Mouse (Mus musculus) midbrain, postnatal 0 days (tissue): ENCODE data around the gene Urgcp. TPM values are rescaled to one million over a fixed set of nuclear protein-coding genes. Genes with fewer than 3 reads are reported as not detected.
A peak's percentile ranks its signal among the peaks of the same experiment; 100 is the strongest.

Experiments used
- ATAC-seq: fragments of 200-750 bp; cut with Nextera tagmentation; 2 replicates; pipeline ENCODE4 v1.8.0; 2017; ENCODE audit warnings: moderate number of reproducible peaks, mild to moderate bottlenecking, moderate TSS enrichment, moderate library complexity; ENCODE audit not compliant: low FRiP score
- DNase-seq: peaks from one replicate; pipeline ENCODE4 v3.0.0-alpha.2; 2015; ENCODE audit warnings: low spot score
- H3K27ac ChIP-seq: fragments of 300-500 bp; sonication (generic); 2 replicates; pipeline ENCODE4 v1.5.1; 2014; ENCODE audit warnings: low read depth, mild to moderate bottlenecking, low read length, mixed read lengths
- H3K27me3 ChIP-seq: fragments of 300-500 bp; sonication (generic); 2 replicates; pipeline ENCODE4 v1.6.1; 2014; ENCODE audit warnings: low read length, control low read depth, mixed read lengths; ENCODE audit not compliant: insufficient read depth
- H3K36me3 ChIP-seq: fragments of 300-500 bp; sonication (generic); 2 replicates; pipeline ENCODE4 v1.6.1; 2014; ENCODE audit warnings: low read length, control low read depth, mixed read lengths; ENCODE audit not compliant: insufficient read depth
- H3K4me1 ChIP-seq: fragments of 300-500 bp; sonication (generic); 2 replicates; pipeline ENCODE4 v1.6.1; 2014; ENCODE audit warnings: mild to moderate bottlenecking, control low read depth, antibody characterized with exemption, low read length, mixed read lengths; ENCODE audit not compliant: insufficient read depth
- H3K4me2 ChIP-seq: fragments of 300-500 bp; sonication (generic); 2 replicates; pipeline ENCODE4 v1.6.1; 2014; ENCODE audit warnings: low read depth, mild to moderate bottlenecking, low read length, mixed read lengths; ENCODE audit not compliant: poor library complexity, severe bottlenecking
- H3K4me3 ChIP-seq: fragments of 300-500 bp; sonication (generic); 2 replicates; pipeline ENCODE4 v1.5.1; 2014; ENCODE audit warnings: low read depth, mild to moderate bottlenecking, low read length, moderate library complexity
- H3K9ac ChIP-seq: fragments of 300-500 bp; sonication (generic); replicated peaks from 2 replicates; pipeline ENCODE4 v1.6.1; 2014; ENCODE audit warnings: mild to moderate bottlenecking, low read length, moderate library complexity, mixed read lengths; ENCODE audit not compliant: poor library complexity, severe bottlenecking
- H3K9me3 ChIP-seq: fragments of 300-500 bp; sonication (generic); 2 replicates; pipeline ENCODE4 v1.6.1; 2016; ENCODE audit warnings: low read length, control low read depth
- CTCF ChIP-seq: IDR thresholded peaks from 2 replicates; pipeline ENCODE4 v1.5.1; 2016; ENCODE audit warnings: antibody characterized with exemption, mild to moderate bottlenecking
- WGBS: fragments of 180-500 bp; shearing (Covaris S2); extraction: QIAGEN DNeasy Blood & Tissue Kit; methylation state at CpG from one replicate; pipeline ENCODE4 v1.1.7; 2014; 5-methylcytosine and 5-hydroxymethylcytosine counted together
- polyA plus RNA-seq: library from polyadenylated mRNA; unstranded; fragments of >200 nt; fragmentation: Nextera tagmentation; extraction: Ambion mirVana; gene quantifications from 2 replicates; pipeline ENCODE4 v1.2.1, GENCODE M21; 2015
- total RNA-seq: library from RNA; depleted of rRNA; stranded (reverse); fragments of >200 nt; gene quantifications from 2 replicates; pipeline ENCODE4 v1.2.3, GENCODE M21; 2014

Gene Urgcp
- total and polyA plus RNA-seq, 2 experiments from 2014 or later, result 34.2 to 53.9 TPM

DNA sequence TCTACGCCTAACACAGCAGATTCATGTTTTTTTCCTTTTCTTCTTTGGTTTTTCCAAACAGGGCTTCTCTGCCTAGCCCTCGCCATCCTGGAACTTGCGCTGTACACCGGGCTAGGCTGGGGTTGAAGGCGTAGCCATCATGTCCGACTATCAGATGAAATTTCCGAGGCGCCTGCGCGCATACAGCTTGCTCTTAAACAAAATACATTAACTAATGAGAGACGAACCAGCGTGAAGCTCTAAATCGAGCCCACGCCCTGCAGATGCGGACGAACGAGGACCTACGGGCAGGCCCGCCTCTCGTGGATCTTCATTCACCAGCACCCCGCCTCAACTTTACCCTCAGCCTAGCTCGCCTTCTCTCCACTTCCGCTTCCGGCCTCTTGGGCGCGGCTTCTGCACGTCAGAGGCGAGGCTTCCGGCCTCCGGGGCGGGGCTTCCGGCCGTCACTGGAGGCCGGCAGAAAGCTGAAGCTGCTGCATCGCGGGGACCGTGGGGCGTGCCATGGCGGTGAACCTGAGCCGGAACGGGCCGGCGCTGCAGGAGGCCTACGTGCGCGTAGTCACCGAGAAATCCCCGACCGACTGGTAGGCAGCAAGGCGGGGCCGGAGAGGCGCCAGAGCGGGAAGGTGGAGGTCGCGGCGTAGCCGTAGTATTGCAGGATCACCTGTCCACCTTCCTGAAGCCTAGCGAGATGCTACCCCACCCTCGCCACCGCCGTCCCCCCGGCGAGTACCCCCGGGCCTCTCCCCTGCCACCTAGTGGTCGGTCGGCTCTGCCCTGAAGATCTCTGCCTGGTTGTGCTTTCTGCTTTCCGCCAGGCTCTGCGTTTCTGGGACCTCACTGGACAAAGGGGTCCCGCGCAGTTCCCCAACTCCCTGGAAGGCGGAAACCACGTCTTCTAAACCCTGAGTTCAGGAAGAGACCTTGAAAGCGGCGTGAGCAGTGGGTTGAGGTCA, 26.2 kb upstream of the Urgcp start, which contains the start of gene Dbnl:
TSS of gene Dbnl (plus strand) at position 433 of the 959 bp plus-strand sequence.
- no peaks in the 10 kb centered on the region for H3K9me3 ChIP-seq
- H3K4me2 ChIP-seq, result peak within 1 kb of the TSS; percentile 55
- H3K4me1 ChIP-seq, result peaks cover 14% of the 10 kb centered on the region; the same call in 1 of the 2 replicates
- TF ChIP-seq CTCF, result peak; percentile 77
- ATAC-seq (peak; percentile 94), DNase-seq (peak; percentile 95)
- peak within 1 kb of the TSS; percentile 78 for H3K9ac ChIP-seq
- H3K27me3 ChIP-seq, result no peaks in the 10 kb centered on the region
- peak within 1 kb of the TSS; percentile 88 for H3K27ac ChIP-seq
- peak within 1 kb of the TSS; percentile 61 for H3K4me3 ChIP-seq
- under 1% methylated on average over 74 of the region's 74 CpGs for WGBS
- peaks cover 15% of the 10 kb centered on the region for H3K36me3 ChIP-seq

DNA sequence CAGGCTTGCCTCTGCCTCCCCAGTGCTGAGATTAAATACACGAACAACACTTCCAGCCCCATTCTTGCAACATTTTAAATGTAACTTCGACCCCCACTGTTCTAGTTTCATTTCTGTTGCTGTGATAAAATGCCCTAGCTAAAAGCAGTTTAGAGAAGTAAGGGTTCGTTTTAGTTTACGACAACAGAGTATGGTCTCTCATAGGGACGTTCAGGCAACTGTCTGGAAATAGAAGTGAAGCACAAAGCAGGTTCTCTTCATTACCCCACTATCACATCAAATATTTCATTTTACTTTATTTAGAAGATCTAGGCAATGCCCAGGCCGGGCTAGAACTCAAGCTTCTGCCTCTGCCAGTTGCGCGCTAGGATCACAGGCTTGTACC, 25.5 kb upstream of the Urgcp start:
- Histone ChIP-seq H3K4me2 (peak overlapping the region; percentile 55), H3K27me3 (no peaks in the 10 kb centered on the region), H3K27ac (peak overlapping the region; percentile 88), H3K4me3 (peak overlapping the region; percentile 61), H3K9me3 (no peaks in the 10 kb centered on the region), H3K36me3 (peaks cover 11% of the 10 kb centered on the region; the same call in 1 of the 2 replicates), H3K4me1 (peaks cover 14% of the 10 kb centered on the region; the same call in 1 of the 2 replicates), H3K9ac (peak overlapping the region; percentile 78)
- ATAC-seq (no peak), DNase-seq (no peak)
- WGBS, result 38% methylated on average over 8 of the region's 8 CpGs
- TF ChIP-seq CTCF, result no peak

DNA sequence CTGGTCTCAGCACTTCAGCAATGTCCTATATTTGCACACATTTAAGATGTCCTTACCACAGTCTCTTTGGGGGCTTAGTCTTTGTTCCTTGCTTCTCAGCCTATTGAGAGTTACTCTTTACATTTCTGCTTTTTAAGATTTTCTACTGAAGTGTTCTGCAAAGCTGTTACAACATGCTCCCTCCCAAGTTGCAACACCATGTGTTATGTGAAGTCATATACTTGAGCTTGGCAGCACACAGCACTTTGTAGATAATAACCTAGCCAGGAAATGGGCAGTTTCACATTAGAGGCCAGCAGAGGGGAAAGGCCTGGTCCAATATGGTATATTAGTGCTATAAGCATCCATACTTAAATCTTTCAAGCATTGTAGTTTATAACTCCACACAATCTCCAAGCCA, 23.6 kb upstream of the Urgcp start:
- Histone ChIP-seq H3K27ac (no peak overlapping the region), H3K27me3 (no peaks in the 10 kb centered on the region), H3K36me3 (peaks cover 9% of the 10 kb centered on the region), H3K4me3 (no peak overlapping the region), H3K4me2 (no peak overlapping the region), H3K9ac (no peak overlapping the region), H3K9me3 (no peaks in the 10 kb centered on the region), H3K4me1 (peaks cover 14% of the 10 kb centered on the region; the same call in 1 of the 2 replicates)
- TF ChIP-seq CTCF, result no peak
- no peak for DNase-seq
- no peak for ATAC-seq

DNA sequence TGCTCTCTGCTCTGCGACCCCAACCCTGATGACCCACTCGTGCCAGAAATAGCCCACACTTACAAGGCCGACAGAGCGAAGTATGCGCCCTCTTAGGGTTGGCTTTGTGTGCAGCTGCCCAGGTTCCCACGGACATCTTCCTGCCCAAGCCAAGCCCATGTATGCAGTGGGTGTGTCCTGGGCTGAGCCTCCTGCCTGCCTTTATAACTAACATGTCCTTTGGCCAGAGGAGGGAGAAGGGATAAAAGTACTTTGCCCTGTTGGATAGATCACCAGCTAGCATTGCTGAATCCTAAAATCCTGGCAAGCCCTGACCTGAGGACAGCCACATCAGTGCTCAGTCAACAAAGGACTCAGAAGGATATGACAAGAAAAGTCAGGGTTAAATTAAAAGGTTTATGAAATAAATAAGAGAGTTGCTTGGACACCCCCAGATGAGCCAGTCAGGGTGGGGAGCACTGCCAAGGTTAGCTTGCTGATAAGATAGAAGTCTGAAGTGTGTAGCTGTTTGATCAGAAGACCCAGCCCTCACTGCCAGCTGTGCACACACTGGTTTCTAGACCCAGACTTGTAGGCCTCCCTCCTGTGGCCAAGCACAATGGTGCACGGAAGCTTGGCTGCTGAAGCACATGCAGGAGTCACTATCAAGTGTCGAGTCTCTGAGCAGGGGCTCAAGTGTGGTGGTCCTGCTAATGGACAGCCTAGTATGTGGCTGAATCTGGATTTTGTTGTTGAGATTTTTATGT, 20.2 kb upstream of the Urgcp start:
- ATAC-seq (no peak), DNase-seq (no peak)
- H3K4me3 ChIP-seq, result no peak overlapping the region
- H3K4me1 ChIP-seq, result 0 out of 2 replicates have a peak, but pooled peaks cover 1% of the 10 kb centered on the region
- TF ChIP-seq CTCF, result peak; percentile 42
- no peak overlapping the region for H3K4me2 ChIP-seq
- H3K27ac ChIP-seq, result no peak overlapping the region
- no peak overlapping the region for H3K9ac ChIP-seq
- H3K9me3 ChIP-seq, result no peaks in the 10 kb centered on the region
- peaks cover 15% of the 10 kb centered on the region for H3K36me3 ChIP-seq
- H3K27me3 ChIP-seq, result no peaks in the 10 kb centered on the region
- 72% methylated on average over 8 of the region's 8 CpGs for WGBS

DNA sequence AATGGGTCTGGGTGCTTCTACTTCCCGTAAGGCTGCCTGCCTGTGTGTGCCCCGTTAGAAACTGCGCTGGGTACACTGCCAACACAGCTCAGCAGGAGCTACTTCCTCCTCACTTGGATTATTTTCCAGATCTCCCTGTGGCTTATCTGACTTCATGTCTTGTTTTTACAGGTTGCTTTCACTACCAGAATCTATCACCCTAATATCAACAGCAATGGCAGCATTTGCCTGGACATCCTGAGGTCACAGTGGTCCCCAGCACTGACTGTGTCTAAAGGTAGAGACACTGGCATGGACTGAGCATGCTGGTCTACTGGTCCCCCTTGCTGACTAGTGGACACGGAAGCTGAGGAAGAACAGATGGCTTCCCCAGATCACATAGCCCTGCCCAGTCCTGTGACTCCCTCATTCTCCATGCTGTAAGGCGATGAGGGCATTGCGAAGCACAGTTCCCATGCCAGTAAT, 17.9 kb upstream of the Urgcp start:
- Histone ChIP-seq H3K4me1 (no peaks in the 10 kb centered on the region), H3K9me3 (no peaks in the 10 kb centered on the region), H3K4me2 (no peak overlapping the region), H3K9ac (no peak overlapping the region), H3K4me3 (no peak overlapping the region), H3K27ac (no peak overlapping the region), H3K27me3 (no peaks in the 10 kb centered on the region), H3K36me3 (peaks cover 15% of the 10 kb centered on the region)
- ATAC-seq (no peak), DNase-seq (no peak)
- WGBS, result 94% methylated on average over 6 of the region's 6 CpGs
- TF ChIP-seq CTCF, result no peak
